Mouse (Mus musculus): ENCODE measurements around the gene Prickle4.

- TF ChIP-seq CTCF (IDR thresholded peaks at IDR 0.05; ENCODE audit: low read depth) = no peak
- TF ChIP-seq EP300 (optimal IDR thresholded peaks at IDR 0.05) = no peak
These were observed 680 bp downstream of the Prickle4 start for GRCm38 (mm10) chr17:47693671-47694441.

Measured in stomach, postnatal 0 days (tissue).